Mouse (Mus musculus): ENCODE measurements around the gene Zkscan16. TPM values are rescaled to one million over a fixed set of nuclear protein-coding genes. Genes with fewer than 3 reads are reported as not detected.
A peak's percentile ranks its signal among the peaks of the same experiment; 100 is the strongest.

The Zkscan16 gene
- polyA plus RNA-seq, 1 experiment from 2014 or later, result not detected

DNA sequence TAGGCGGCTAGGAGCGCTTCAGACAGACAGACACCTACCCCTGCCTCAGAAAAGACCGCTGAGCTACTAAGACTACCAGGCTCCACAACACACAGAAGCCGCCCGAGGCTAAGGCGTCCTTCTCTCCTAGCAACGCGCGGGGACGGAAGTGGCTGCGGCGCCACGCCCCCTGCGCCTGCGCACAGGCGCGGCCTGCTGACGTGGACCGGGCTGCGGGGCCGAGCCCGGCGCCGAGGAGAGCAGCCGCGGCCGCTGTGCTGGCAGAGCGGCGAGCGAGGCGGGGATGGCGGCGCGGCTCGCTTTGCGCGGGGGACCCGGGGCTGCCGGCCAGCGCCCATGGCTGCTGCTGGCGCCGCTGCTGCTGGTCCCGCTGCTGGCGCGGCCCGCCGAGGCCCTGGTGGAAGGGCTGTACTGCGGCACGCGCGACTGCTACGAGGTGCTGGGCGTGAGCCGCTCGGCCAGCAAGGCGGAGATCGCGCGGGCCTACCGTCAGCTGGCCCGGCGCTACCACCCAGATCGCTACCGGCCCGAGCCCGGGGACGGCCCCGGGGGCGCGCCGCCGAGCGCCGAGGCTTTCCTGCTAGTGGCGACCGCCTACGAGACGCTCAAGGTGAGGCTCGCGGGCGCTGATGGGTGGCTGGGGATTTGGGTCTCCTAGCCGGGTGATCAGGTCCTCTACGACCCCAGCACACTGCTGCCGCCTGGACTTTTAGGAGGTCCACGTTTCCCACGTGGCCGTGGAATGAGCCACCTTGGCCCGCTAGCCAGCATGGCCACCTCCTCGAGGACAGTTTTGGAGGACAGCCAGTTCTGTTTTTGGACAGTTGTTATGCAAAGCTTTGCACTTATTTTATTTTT lies 59.7 kb downstream of the Zkscan16 start, which contains the start of gene Gm20503:
Gene Gm20503, plus strand, starts transcription at position 263 of the 858 bp plus-strand sequence.
- no peaks in the 10 kb centered on the region for H3K36me3 ChIP-seq (ENCODE audit: control insufficient read depth, insufficient read depth)
- H3K4me2 ChIP-seq (ENCODE audit: low read depth, low read length), result peak within 1 kb of the TSS; percentile 92
- H3K27ac ChIP-seq (ENCODE audit: low read length), result peak within 1 kb of the TSS; percentile 87
- peak within 1 kb of the TSS; percentile 96 for H3K9ac ChIP-seq (ENCODE audit: low read length)
- under 1% methylated on average over 87 of the region's 89 CpGs for WGBS
- no peaks in the 10 kb centered on the region for H3K9me3 ChIP-seq (replicated peaks; ENCODE audit: control insufficient read depth, low read length)
- H3K27me3 ChIP-seq (ENCODE audit: control insufficient read depth, insufficient read depth, low read length), result no peaks in the 10 kb centered on the region
- H3K4me3 ChIP-seq (ENCODE audit: low read length), result peak within 1 kb of the TSS; percentile 92
- peak; percentile 99 for ATAC-seq (replicated peaks; ENCODE audit: extremely low read depth, insufficient read depth, low FRiP score)
- H3K4me1 ChIP-seq (ENCODE audit: control insufficient read depth, insufficient read depth, low read length), result peaks cover 28% of the 10 kb centered on the region

DNA sequence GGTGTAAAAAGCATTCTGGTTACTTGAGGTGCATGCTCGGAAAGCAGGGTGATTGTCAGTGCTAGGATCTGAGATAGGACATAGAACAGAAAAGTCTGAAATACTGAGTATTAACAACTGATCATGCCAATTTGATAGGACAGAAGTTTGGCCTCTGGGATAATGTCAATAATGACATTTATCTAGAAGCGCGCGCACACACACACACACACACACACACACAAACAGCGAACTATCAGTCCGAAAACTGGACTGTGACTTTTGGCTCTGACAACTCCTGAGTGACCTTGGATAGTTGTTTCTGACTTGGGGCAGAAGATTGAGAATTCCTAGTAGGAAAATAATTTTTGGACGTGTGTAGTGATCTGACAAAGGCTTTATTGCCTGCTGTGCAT lies 60.4 kb downstream of the Zkscan16 start:
- no peaks in the 10 kb centered on the region for H3K9me3 ChIP-seq (replicated peaks; ENCODE audit: control insufficient read depth, low read length)
- peaks cover 28% of the 10 kb centered on the region for H3K4me1 ChIP-seq (ENCODE audit: control insufficient read depth, insufficient read depth, low read length)
- peak overlapping the region; percentile 92 for H3K4me2 ChIP-seq (ENCODE audit: low read depth, low read length)
- H3K27ac ChIP-seq (ENCODE audit: low read length), result peak overlapping the region; percentile 87
- H3K36me3 ChIP-seq (ENCODE audit: control insufficient read depth, insufficient read depth), result no peaks in the 10 kb centered on the region
- H3K27me3 ChIP-seq (ENCODE audit: control insufficient read depth, insufficient read depth, low read length), result no peaks in the 10 kb centered on the region
- peak overlapping the region; percentile 92 for H3K4me3 ChIP-seq (ENCODE audit: low read length)
- peak overlapping the region; percentile 96 for H3K9ac ChIP-seq (ENCODE audit: low read length)
- WGBS, result 20% methylated on average over 7 of the region's 7 CpGs
- ATAC-seq (replicated peaks; ENCODE audit: extremely low read depth, insufficient read depth, low FRiP score), result no peak

DNA sequence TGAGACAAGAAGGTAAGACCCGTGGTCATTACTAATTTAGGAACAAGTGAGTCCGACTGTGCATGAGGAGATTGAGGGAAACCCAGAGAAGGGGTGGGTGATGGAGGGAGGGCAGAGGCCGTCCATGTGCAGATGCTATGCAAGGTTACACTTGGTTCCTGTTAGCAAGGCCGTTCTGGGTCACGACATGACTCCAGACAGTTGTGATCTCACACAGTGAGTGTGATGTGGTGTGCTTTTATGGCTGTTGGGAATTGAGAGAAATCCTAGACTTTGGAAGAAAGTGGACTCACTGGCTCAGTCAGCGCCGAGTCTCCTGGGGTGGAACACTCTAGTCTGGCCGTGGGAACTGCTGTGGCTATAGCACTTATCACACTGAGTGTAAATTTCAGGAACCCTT lies 62.8 kb downstream of the Zkscan16 start:
- no peak for ATAC-seq (replicated peaks; ENCODE audit: extremely low read depth, insufficient read depth, low FRiP score)
- no peak overlapping the region for H3K4me2 ChIP-seq (ENCODE audit: low read depth, low read length)
- no peak overlapping the region for H3K27ac ChIP-seq (ENCODE audit: low read length)
- H3K4me1 ChIP-seq (ENCODE audit: control insufficient read depth, insufficient read depth, low read length), result peaks cover 37% of the 10 kb centered on the region
- whole genome bisulfite sequencing, result 56% methylated on average over 8 of the region's 8 CpGs
- no peaks in the 10 kb centered on the region for H3K36me3 ChIP-seq (ENCODE audit: control insufficient read depth, insufficient read depth)
- H3K27me3 ChIP-seq (ENCODE audit: control insufficient read depth, insufficient read depth, low read length), result no peaks in the 10 kb centered on the region
- H3K9ac ChIP-seq (ENCODE audit: low read length), result no peak overlapping the region
- H3K9me3 ChIP-seq (replicated peaks; ENCODE audit: control insufficient read depth, low read length), result no peaks in the 10 kb centered on the region
- H3K4me3 ChIP-seq (ENCODE audit: low read length), result no peak overlapping the region

- no peak overlapping the region for H3K27ac ChIP-seq (ENCODE audit: low read length)
- no peaks in the 10 kb centered on the region for H3K9me3 ChIP-seq (replicated peaks; ENCODE audit: control insufficient read depth, low read length)
- no peaks in the 10 kb centered on the region for H3K27me3 ChIP-seq (ENCODE audit: control insufficient read depth, insufficient read depth, low read length)
- no peak for ATAC-seq (replicated peaks; ENCODE audit: extremely low read depth, insufficient read depth, low FRiP score)
- H3K36me3 ChIP-seq (ENCODE audit: control insufficient read depth, insufficient read depth), result no peaks in the 10 kb centered on the region
- no peak overlapping the region for H3K4me2 ChIP-seq (ENCODE audit: low read depth, low read length)
- H3K9ac ChIP-seq (ENCODE audit: low read length), result no peak overlapping the region
- peaks cover 39% of the 10 kb centered on the region for H3K4me1 ChIP-seq (ENCODE audit: control insufficient read depth, insufficient read depth, low read length)
- whole genome bisulfite sequencing, result 66% methylated on average over 6 of the region's 6 CpGs
- no peak overlapping the region for H3K4me3 ChIP-seq (ENCODE audit: low read length)
Measured at GRCm38 (mm10) chr4:59007016-59007415, 63.6 kb downstream of the Zkscan16 start.

Other genes with a start within 250 kb of the Zkscan16 start
- not detected in 2 replicates for gene Olfr267, start 155.9 kb upstream of the Zkscan16 start, polyA plus RNA-seq (2015; fragmentation: Nextera tagmentation; extraction: Ambion mirVana)
- 21.2 and 27.1 TPM in 2 replicates for gene Ecpas, start 30.9 kb upstream of the Zkscan16 start, polyA plus RNA-seq (2015; fragmentation: Nextera tagmentation; extraction: Ambion mirVana)
- gene Ptgr1, start 43.5 kb downstream of the Zkscan16 start, polyA plus RNA-seq (2015; fragmentation: Nextera tagmentation; extraction: Ambion mirVana), result 14.5 and 16.1 TPM in 2 replicates
- gene Dnajc25, start 51.4 kb downstream of the Zkscan16 start, polyA plus RNA-seq (2015; fragmentation: Nextera tagmentation; extraction: Ambion mirVana), result 7.9 and 9.6 TPM in 2 replicates
- 8.2 and 12.4 TPM in 2 replicates for gene Gm20503, start 59.6 kb downstream of the Zkscan16 start, polyA plus RNA-seq (2015; fragmentation: Nextera tagmentation; extraction: Ambion mirVana)
- 34.2 and 40.9 TPM in 2 replicates for gene Gng10, start 91.5 kb downstream of the Zkscan16 start, polyA plus RNA-seq (2015; fragmentation: Nextera tagmentation; extraction: Ambion mirVana)
- gene AI481877, start 195.4 kb downstream of the Zkscan16 start, polyA plus RNA-seq (2015; fragmentation: Nextera tagmentation; extraction: Ambion mirVana), result not detected in 2 replicates
- 6.6 and 8.0 TPM in 2 replicates for gene Ugcg, start 245.6 kb downstream of the Zkscan16 start, polyA plus RNA-seq (2015; fragmentation: Nextera tagmentation; extraction: Ambion mirVana)